Mouse (Mus musculus) adrenal gland, postnatal 10 days (tissue): Measurements from ENCODE around the gene Rbp4. TPM values are rescaled to one million over a fixed set of nuclear protein-coding genes. Genes with fewer than 3 reads are reported as not detected.

Experiments used
- DNase-seq: peaks from one replicate; pipeline ENCODE4 v3.0.0; 2021; ENCODE audit warnings: mixed read lengths
- total RNA-seq, 2 experiments: library from RNA; stranded (reverse); gene quantifications; 2 replicates each; pipeline ENCODE4 v1.2.3; 2021

Gene Rbp4
- total RNA-seq, 2 experiments from 2014 or later = 334 to 776 TPM

DNA sequence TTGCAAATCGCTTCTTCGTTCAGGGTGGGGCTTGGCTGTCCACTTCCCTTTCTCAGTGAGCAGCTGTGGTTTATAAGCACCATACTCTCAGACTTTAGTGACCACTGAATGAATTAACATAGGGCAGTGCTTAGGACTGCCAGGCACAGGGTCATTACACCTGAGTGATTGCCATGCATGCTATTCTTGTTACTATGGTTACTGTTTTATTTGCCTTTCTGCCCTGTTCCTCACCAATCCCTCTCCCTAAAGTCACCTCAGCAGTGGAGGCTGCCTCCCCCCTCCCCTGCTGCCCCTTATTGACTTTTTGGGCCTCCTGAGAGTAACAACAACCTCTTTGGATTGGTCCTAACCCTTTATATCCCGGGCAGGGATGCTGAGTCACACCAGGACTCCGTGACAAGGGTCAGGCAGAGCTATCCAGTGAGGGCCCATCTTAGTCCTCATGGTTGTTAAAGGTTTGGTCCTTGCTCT, 33.5 kb downstream of the Rbp4 start:
- no peak for DNase-seq

DNA sequence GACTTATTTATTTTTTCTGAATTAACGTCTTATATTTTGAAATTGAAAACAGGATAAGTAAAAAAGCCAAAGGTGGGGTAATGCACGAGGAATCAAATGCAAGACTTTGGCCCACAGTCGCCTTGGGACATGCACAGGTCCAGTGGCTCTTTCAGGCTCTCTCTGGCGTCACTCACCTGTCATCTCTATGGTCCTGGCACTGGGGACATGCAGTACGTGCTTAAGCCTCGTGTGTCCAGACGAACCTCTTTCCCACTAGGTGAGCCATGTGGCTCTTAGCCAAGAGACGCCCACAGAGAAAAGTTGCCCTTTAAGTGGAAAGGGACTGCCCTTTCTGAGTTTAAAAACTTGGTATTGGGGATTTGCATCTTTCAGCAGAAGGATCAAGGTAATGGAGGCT, 35.7 kb downstream of the Rbp4 start:
- DNase-seq = peak; percentile 65

DNA sequence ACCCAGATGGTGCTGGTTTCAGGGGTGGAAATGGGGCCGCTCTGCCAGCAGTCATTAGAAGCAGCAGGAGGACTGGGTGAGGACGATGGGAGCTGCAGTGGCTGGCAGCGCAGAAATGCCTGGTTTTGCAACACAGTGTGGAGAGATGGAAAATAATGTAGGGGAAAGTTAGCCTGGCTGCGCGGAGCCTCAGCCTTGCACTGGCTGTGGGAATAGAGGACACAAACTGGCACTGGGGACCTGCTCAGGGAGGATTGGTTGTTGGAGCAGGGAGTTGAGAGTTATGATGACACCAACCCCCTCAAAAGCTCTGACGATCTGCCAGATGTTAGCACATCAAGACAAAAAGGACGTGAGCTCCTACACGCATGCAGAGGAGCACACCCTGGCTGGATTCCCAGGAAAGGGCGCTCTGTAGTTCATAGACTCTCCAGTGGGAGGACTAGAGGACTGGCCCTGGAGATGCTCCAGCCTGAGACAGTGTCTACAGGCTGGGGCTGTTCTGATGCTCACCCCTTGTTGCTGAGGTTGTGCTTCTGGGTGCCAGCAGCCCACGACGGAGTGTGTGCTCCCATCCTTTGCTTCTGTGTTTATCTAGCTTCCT, 38.0 kb downstream of the Rbp4 start:
- peak; percentile 82 for DNase-seq

DNA sequence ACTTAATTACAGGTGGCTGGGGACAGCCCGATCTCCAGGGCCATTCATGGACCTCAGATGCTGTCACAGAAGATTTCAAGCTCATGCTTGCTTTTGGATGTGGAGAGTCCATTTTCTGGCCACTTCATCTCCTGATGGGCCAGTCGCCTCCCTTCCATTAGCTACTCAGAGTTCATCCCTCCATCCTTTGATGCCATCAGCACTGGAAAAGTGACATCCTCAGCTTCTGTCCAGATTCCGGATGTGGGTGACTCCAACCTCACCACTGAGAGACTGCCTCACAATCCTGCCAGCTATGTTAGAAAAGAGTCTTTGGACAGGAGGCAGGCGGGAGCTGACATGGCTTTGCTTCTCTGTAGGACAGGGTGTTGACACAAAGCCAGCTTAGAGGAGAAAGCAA, 39.2 kb downstream of the Rbp4 start:
- no peak for DNase-seq

DNA sequence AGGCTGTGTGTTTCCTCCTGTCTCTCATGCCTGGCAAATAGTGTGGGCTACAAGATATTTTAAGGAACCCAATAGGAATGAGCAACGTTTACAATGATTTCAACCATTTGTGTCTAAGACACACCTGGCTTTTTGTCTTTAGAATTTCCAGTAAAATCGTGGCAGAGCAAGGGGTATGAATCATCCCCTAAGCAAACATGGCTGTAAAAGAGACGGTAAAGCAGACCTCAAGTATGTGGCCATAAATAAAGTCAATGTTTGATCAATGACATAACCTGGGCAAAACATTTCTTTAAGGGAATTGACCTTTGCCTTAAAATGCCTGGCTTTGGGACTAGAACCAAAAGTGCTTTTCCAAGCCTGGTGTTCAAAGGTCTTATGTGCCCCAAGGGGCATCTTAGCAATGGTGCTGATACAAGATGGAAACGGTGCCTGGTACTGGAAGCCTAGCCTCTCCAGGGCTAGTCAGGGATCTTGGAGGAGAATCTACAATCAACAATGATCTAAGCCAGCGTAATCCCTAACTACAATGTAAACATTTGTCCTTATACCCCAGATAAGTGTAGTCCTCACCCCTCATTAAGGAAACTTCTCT, 42.1 kb downstream of the Rbp4 start:
- no peak for DNase-seq

DNA sequence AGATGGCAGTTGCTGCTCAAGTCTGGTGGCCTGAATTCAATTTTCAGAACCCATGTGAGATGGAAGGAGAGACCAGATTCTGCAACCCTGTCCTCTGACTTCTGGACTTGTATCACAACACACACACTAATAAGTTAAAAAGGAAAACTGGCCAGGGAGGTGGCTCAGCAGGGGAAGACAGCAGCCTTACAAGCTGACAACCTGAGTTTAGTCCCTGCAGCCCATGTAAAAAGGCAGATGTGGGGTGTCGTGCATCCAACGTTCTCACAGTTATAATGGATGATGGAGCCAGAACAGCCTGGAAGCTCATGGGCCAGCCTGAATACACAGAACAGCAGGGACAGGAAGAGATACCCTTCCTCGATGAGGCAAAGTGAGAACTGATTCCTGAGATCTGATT, 43.7 kb downstream of the Rbp4 start:
- no peak for DNase-seq

DNA sequence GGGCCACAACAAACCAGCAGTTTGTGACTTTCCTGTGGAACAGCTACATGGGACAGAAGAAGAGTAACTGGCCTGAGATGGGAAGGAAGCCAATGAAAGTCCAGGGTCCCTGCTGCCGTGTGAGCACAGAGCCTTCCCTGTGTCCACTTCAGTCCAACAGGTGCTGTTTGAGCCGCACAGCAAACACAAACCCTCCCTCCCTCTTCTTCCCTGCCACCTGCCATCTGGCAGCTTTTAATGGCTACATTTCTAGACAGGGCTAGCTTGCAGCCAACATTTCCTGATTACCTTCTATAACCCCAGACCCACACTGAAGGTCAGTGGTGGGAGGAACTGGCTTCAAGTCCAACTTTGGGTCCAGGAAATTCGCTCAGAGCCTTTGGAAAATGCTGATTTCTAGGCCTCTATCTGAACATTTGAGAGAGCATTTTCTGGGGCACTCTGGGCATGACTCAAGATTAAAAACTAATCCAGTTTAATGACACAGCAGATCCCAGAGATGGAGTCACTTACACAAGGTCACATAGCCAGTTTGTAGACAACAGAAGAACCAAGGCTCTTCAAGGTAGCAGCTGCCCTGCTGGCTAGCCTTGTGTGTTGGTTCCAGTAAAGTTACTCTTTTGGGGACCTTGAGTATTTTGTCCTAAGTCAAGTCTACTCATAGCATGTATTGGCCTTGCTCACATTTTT, 47.1 kb downstream of the Rbp4 start:
- no peak for DNase-seq

DNA sequence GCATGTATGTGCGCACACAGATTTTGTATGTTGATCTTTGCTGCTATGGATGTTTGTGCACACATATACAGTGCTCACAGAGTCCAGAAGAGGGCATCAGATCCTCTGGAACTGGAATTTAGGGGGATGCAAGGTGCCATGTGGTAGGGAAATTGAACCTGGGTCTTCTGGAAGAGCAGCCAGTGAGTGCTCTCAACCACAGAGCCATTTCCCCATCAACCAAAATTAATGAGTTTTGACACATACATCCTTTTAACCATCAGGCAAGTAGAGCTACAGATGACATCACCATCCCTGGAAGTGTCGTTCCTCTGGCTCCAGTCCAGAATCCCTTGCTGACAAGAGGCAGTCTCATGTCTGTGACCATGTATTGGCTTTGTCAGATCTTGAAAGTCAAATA, 48.8 kb downstream of the Rbp4 start:
- DNase-seq = peak; percentile 37

DNA sequence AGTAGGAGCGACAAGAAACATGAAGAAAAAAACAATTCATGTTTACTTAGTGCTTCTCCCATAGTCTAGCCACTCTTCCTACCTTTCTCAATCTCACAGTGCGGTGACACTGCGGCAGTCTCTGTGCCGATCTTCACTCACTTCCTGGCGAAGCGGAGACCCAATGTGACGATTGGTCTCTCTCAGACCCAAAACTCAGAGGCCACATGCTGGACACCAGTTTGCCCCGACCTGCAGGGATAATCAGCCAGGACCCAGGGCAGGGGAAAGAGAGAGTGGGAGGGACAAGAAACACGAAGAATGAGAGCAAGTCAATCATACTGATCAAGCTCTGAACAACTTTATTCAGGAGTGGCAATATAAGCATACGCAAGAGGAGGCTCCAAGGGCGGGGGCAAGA, 50.0 kb downstream of the Rbp4 start:
- DNase-seq = no peak

DNA sequence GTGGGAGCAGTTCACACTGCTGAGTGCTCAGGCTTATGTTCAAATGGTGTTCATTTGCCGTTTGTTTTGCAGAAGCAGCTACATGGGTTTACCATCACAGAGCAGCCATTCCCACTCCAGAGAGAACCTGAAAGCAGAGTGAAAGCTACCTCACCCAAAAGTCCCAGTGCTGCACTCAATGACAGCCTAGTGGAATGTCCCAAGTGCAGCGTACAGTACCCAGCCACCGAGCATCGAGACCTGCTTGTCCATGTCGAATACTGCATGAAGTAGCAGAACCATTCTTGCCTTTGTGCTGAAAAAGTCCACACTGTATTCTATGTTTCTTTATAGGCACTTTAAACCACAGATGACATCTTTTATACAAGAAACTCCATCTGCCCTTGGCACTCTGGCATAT, 51.9 kb downstream of the Rbp4 start:
- no peak for DNase-seq

Other genes starting within 250 kb of the Rbp4 start
- 10 to 100 TPM; 15.1 to 16.0 TPM for gene Myof, start 81.7 kb downstream of the Rbp4 start, total RNA-seq
- gene Cep55, start 70.3 kb downstream of the Rbp4 start, total RNA-seq = 1 to 10 TPM; 7.1 to 7.7 TPM
- gene Ffar4, start 28.2 kb downstream of the Rbp4 start, total RNA-seq = 10 to 100 TPM; 11.2 to 46.7 TPM
- 1 to 10 TPM; 1.3 to 3.2 TPM for gene Pde6c, start 7.5 kb upstream of the Rbp4 start, total RNA-seq
- gene Fra10ac1, start 98.9 kb upstream of the Rbp4 start, total RNA-seq = 10 to 100 TPM; 13.4 to 18.8 TPM
- 1 to 10 TPM; 3.2 to 5.8 TPM for gene Lgi1, start 139.3 kb upstream of the Rbp4 start, total RNA-seq